Mouse (Mus musculus) kidney, embryonic 15.5 days (tissue): ENCODE data around the gene Nt5e. TPM values are rescaled to one million over a fixed set of nuclear protein-coding genes. Genes with fewer than 3 reads are reported as not detected.

Source experiments
- ATAC-seq: fragments of 200-750 bp; cut with Nextera tagmentation; replicated peaks from 2 replicates; pipeline ENCODE4 v1.8.0; 2017; ENCODE audit warnings: moderate TSS enrichment; ENCODE audit not compliant: low FRiP score
- H3K27ac ChIP-seq: fragments of 300-500 bp; sonication (generic); 2 replicates; pipeline ENCODE4 v1.5.1; 2015; ENCODE audit warnings: mild to moderate bottlenecking, inconsistent platforms
- H3K27me3 ChIP-seq: fragments of 300-500 bp; sonication (generic); 2 replicates; pipeline ENCODE4 v1.6.1; 2015; ENCODE audit warnings: inconsistent platforms
- H3K36me3 ChIP-seq: fragments of 300-500 bp; sonication (generic); 2 replicates; pipeline ENCODE4 v1.6.1; 2015; ENCODE audit warnings: inconsistent platforms
- H3K4me1 ChIP-seq: fragments of 300-500 bp; sonication (generic); 2 replicates; pipeline ENCODE4 v1.6.1; 2015; ENCODE audit warnings: inconsistent platforms
- H3K4me2 ChIP-seq: fragments of 300-500 bp; sonication (generic); 2 replicates; pipeline ENCODE4 v1.6.1; 2015; ENCODE audit warnings: moderate library complexity, mild to moderate bottlenecking, inconsistent platforms
- H3K4me3 ChIP-seq: fragments of 300-500 bp; sonication (generic); replicated peaks from 2 replicates; pipeline ENCODE4 v1.5.1; 2015; ENCODE audit warnings: mild to moderate bottlenecking, inconsistent platforms
- H3K9ac ChIP-seq: fragments of 300-500 bp; sonication (generic); 2 replicates; pipeline ENCODE4 v1.6.1; 2015; ENCODE audit warnings: mild to moderate bottlenecking, inconsistent platforms
- H3K9me3 ChIP-seq: fragments of 300-500 bp; sonication (generic); replicated peaks from 2 replicates; pipeline ENCODE4 v1.6.1; 2016; ENCODE audit warnings: inconsistent platforms
- WGBS: fragments of 180-500 bp; shearing (Covaris S2); methylation state at CpG from one replicate; pipeline ENCODE4 v1.1.7; 2015; ENCODE audit warnings: mixed read lengths; 5-methylcytosine and 5-hydroxymethylcytosine counted together
- polyA plus RNA-seq: library from polyadenylated mRNA; unstranded; fragments of >200 nt; fragmentation: Nextera tagmentation; extraction: Ambion mirVana; gene quantifications from 2 replicates; pipeline ENCODE4 v1.2.1, GENCODE M21; 2015

Gene Nt5e
- polyA plus RNA-seq, 1 experiment from 2014 or later, result 3.6 TPM

DNA sequence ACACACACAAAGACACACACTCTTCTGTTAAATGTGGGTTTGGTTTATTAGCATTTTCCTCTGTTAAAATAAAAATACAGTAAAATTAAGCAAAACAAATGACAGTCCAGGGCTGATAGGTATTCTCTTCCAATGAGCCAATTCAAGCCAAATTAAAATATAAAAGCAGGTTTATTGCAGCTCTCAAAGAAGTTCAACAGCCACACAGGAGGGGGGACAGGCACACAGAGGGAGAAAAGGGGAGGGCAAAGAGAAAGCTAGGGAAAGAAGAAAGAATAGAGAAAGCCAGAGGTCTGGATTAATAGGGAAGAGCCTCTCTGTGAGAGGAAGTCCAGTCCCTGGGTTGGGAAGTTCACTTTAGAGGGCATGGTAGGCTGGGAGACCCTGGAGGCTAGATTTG, 7.8 kb upstream of the Nt5e start:
- H3K4me1 ChIP-seq, result no peaks in the 10 kb centered on the region
- H3K9me3 ChIP-seq, result no peaks in the 10 kb centered on the region
- H3K4me2 ChIP-seq, result no peak overlapping the region
- no peak overlapping the region for H3K4me3 ChIP-seq
- H3K27ac ChIP-seq, result no peak overlapping the region
- no peaks in the 10 kb centered on the region for H3K36me3 ChIP-seq
- ATAC-seq, result no peak
- no peaks in the 10 kb centered on the region for H3K27me3 ChIP-seq
- H3K9ac ChIP-seq, result no peak overlapping the region

DNA sequence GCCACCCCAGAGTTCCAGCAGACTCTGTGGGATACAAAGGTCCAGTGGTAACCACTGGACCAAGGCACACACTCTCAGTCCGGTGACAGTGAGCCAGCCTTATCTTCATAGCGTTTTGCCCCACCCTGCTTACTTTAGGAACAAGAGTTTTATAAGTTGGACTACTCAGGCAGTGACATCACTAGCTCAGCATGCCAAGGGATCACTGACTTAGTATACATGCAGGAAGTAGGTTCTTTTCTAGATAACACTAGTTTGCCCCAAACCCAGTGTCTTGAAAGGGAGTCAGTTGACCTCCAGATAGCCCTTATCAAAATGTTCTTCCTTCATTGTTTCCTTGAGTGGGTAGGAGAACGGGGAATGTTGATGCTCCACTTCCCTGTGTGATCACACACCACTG, 2.4 kb upstream of the Nt5e start:
- no peaks in the 10 kb centered on the region for H3K36me3 ChIP-seq
- H3K4me3 ChIP-seq, result no peak overlapping the region
- H3K4me2 ChIP-seq, result no peak overlapping the region
- H3K27ac ChIP-seq, result no peak overlapping the region
- H3K4me1 ChIP-seq, result peaks cover 9% of the 10 kb centered on the region
- H3K27me3 ChIP-seq, result peaks cover 27% of the 10 kb centered on the region
- no peaks in the 10 kb centered on the region for H3K9me3 ChIP-seq
- no peak overlapping the region for H3K9ac ChIP-seq
- 87% methylated on average over 3 of the region's 3 CpGs for WGBS
- no peak for ATAC-seq

GRCm38 (mm10) chr9:88328666-88329065, 1.7 kb downstream of the Nt5e start:
- no peak overlapping the region for H3K27ac ChIP-seq
- no peak overlapping the region for H3K9ac ChIP-seq
- H3K9me3 ChIP-seq, result no peaks in the 10 kb centered on the region
- no peak for ATAC-seq
- H3K27me3 ChIP-seq, result peaks cover 43% of the 10 kb centered on the region
- peaks cover 9% of the 10 kb centered on the region for H3K4me1 ChIP-seq
- no peak overlapping the region for H3K4me3 ChIP-seq
- WGBS, result 24% methylated on average over 5 of the region's 5 CpGs
- H3K4me2 ChIP-seq, result 0 out of 2 replicates have a peak overlapping the region, but pooled peaks have one; percentile 16
- no peaks in the 10 kb centered on the region for H3K36me3 ChIP-seq

GRCm38 (mm10) chr9:88329166-88329748, 2.3 kb downstream of the Nt5e start:
- Histone ChIP-seq H3K36me3 (no peaks in the 10 kb centered on the region), H3K4me2 (no peak overlapping the region), H3K4me1 (peaks cover 9% of the 10 kb centered on the region), H3K27ac (no peak overlapping the region), H3K9me3 (no peaks in the 10 kb centered on the region), H3K27me3 (peaks cover 44% of the 10 kb centered on the region), H3K4me3 (no peak overlapping the region), H3K9ac (no peak overlapping the region)
- no peak for ATAC-seq
- WGBS, result 34% methylated on average over 10 of the region's 10 CpGs

- no peak overlapping the region for H3K4me3 ChIP-seq
- no peaks in the 10 kb centered on the region for H3K36me3 ChIP-seq
- peaks cover 46% of the 10 kb centered on the region for H3K27me3 ChIP-seq
- 69% methylated on average over 3 of the region's 3 CpGs for WGBS
- H3K4me1 ChIP-seq, result peaks cover 9% of the 10 kb centered on the region
- no peak overlapping the region for H3K27ac ChIP-seq
- no peaks in the 10 kb centered on the region for H3K9me3 ChIP-seq
- ATAC-seq, result no peak
- H3K4me2 ChIP-seq, result no peak overlapping the region
- H3K9ac ChIP-seq, result no peak overlapping the region
Observed at GRCm38 (mm10) chr9:88330316-88330715, 3.3 kb downstream of the Nt5e start.

DNA sequence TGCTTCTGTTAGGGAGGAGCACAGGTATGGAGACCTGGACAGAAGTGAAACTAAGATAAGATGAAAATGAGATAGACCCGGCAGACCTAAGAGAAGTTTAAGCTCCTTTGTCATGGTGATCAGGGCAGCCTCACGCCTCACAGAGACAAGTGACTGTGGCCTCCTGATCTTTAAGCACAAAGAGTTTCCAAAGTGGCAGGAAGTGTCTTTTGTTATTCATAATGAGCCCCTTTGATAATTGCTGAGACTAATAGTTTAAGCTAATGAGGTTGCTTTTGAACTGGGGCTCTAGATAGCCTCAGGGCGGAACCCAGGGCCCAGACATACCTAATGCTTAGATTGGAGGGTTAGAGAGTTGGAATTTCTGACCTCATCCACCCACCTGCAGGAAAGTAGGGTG, 5.5 kb downstream of the Nt5e start:
- Histone ChIP-seq H3K9ac (no peak overlapping the region), H3K4me3 (no peak overlapping the region), H3K9me3 (no peaks in the 10 kb centered on the region), H3K36me3 (no peaks in the 10 kb centered on the region), H3K27me3 (peaks cover 35% of the 10 kb centered on the region), H3K4me2 (no peak overlapping the region), H3K27ac (no peak overlapping the region), H3K4me1 (peaks cover 7% of the 10 kb centered on the region)
- no peak for ATAC-seq
- WGBS, result 42% methylated on average over 3 of the region's 3 CpGs

GRCm38 (mm10) chr9:88335839-88336238, 8.8 kb downstream of the Nt5e start:
- H3K36me3 ChIP-seq, result no peaks in the 10 kb centered on the region
- WGBS, result 61% methylated on average over 1 of the region's 2 CpGs
- no peak for ATAC-seq
- H3K9ac ChIP-seq, result no peak overlapping the region
- H3K4me3 ChIP-seq, result no peak overlapping the region
- peaks cover 14% of the 10 kb centered on the region; the same call in 1 of the 2 replicates for H3K27me3 ChIP-seq
- H3K4me1 ChIP-seq, result no peaks in the 10 kb centered on the region
- no peak overlapping the region for H3K4me2 ChIP-seq
- no peak overlapping the region for H3K27ac ChIP-seq
- H3K9me3 ChIP-seq, result no peaks in the 10 kb centered on the region

DNA sequence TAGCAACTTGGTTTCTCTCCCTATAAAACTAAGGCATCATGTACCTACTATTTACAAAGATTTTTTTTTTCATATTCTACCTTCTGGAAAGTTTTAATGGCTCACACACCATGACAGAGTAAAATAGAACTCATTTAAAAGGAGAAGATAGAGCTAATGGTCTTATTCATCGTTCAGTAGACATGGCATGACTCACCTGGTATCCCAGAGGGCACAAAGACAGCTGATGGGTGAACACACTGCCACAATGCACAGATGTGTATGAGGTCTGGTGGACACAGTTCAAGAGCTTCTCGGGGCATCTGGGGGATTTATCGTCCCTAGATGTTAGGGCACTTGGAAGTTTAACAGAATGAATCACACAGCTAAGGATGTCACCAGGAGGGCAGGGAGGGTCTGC, 13.8 kb downstream of the Nt5e start:
- Histone ChIP-seq H3K9ac (no peak overlapping the region), H3K27ac (no peak overlapping the region), H3K27me3 (no peaks in the 10 kb centered on the region), H3K9me3 (no peaks in the 10 kb centered on the region), H3K4me1 (no peaks in the 10 kb centered on the region), H3K36me3 (no peaks in the 10 kb centered on the region), H3K4me3 (no peak overlapping the region), H3K4me2 (no peak overlapping the region)
- 87% methylated on average over 3 of the region's 3 CpGs for WGBS
- no peak for ATAC-seq

- no peak overlapping the region for H3K4me2 ChIP-seq
- no peaks in the 10 kb centered on the region for H3K9me3 ChIP-seq
- no peaks in the 10 kb centered on the region for H3K36me3 ChIP-seq
- WGBS, result 87% methylated on average over 7 of the region's 7 CpGs
- no peaks in the 10 kb centered on the region for H3K27me3 ChIP-seq
- no peak for ATAC-seq
- no peak overlapping the region for H3K4me3 ChIP-seq
- no peak overlapping the region for H3K27ac ChIP-seq
- no peak overlapping the region for H3K9ac ChIP-seq
- H3K4me1 ChIP-seq, result no peaks in the 10 kb centered on the region
Observed at GRCm38 (mm10) chr9:88342241-88342640, 15.2 kb downstream of the Nt5e start.

DNA sequence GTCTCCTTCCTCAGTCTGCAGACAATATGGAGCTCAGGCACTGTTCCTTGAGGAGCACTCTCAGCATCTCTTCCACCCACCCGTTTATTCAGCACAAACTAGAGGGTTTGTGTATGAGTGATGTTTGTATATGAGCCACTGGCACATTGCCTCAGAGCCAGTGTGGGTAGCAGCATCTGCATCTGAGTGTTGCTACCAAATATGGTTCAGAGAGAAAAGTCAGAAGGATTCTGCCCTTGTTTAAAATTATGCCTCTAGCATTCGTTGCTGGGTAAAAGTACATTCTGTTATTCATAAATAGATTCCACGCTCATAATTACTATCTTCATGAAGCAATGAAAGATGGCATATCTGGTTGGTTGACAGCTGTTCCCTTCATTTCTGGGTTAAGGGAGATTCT, 15.7 kb downstream of the Nt5e start:
- Histone ChIP-seq H3K27me3 (no peaks in the 10 kb centered on the region), H3K9ac (no peak overlapping the region), H3K9me3 (no peaks in the 10 kb centered on the region), H3K4me3 (no peak overlapping the region), H3K36me3 (no peaks in the 10 kb centered on the region), H3K4me2 (no peak overlapping the region), H3K27ac (no peak overlapping the region), H3K4me1 (no peaks in the 10 kb centered on the region)
- WGBS, result 87% methylated on average over 3 of the region's 3 CpGs
- no peak for ATAC-seq

GRCm38 (mm10) chr9:88344424-88344823, 17.4 kb downstream of the Nt5e start:
- H3K36me3 ChIP-seq, result no peaks in the 10 kb centered on the region
- H3K9ac ChIP-seq, result no peak overlapping the region
- H3K27ac ChIP-seq, result no peak overlapping the region
- no peaks in the 10 kb centered on the region for H3K4me1 ChIP-seq
- ATAC-seq, result no peak
- WGBS, result 95% methylated on average over 2 of the region's 2 CpGs
- H3K27me3 ChIP-seq, result no peaks in the 10 kb centered on the region
- no peak overlapping the region for H3K4me3 ChIP-seq
- no peaks in the 10 kb centered on the region for H3K9me3 ChIP-seq
- no peak overlapping the region for H3K4me2 ChIP-seq

DNA sequence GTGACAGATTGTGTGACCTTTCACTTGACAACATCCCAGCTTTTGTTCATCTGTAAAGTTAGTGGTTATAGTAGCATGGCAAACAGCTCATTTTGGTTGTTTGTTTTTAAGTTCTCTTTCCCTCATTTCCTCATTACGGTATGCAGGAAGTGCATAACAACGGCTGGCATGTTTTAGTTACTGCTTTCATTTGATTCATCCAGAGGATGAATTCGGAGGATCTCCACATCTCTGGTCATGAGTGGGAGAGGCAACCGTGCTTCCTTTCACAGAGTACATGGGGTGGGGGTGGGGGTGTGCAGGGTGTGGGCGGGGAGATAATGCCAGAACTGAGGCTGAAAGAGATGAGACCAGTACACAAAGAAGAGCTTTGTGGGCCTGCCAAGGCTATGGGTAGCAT, 19.9 kb downstream of the Nt5e start:
- H3K27me3 ChIP-seq, result no peaks in the 10 kb centered on the region
- no peaks in the 10 kb centered on the region for H3K36me3 ChIP-seq
- no peak for ATAC-seq
- no peak overlapping the region for H3K4me2 ChIP-seq
- H3K4me3 ChIP-seq, result no peak overlapping the region
- H3K9me3 ChIP-seq, result no peaks in the 10 kb centered on the region
- no peaks in the 10 kb centered on the region for H3K4me1 ChIP-seq
- no peak overlapping the region for H3K9ac ChIP-seq
- 61% methylated on average over 5 of the region's 5 CpGs for WGBS
- H3K27ac ChIP-seq, result no peak overlapping the region

DNA sequence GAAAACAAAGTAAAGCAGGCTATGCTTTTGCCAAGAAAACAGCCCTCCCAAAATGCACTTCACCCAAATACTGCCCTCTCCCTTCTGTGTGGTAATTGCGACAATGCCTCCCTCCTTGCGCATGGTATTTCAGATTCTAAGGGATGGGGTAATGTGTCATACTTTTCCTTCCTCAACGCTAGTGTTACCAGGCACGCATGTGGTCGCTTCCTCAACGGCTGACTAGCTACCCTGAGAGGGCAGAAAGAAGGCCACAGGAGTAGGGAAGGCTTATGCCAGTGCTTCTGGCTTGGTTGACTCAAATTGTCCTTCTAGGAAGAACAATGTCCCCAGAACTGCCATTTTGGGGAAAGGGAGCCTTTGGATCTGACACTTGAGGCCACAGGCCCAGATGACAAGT, 21.6 kb downstream of the Nt5e start:
- Histone ChIP-seq H3K36me3 (no peaks in the 10 kb centered on the region), H3K4me1 (no peaks in the 10 kb centered on the region)
- WGBS, result 92% methylated on average over 6 of the region's 6 CpGs

More for the DNA sequence above, 21.6 kb downstream of the Nt5e start:
- H3K9ac ChIP-seq, result no peak overlapping the region
- H3K4me2 ChIP-seq, result no peak overlapping the region
- H3K9me3 ChIP-seq, result no peaks in the 10 kb centered on the region
- no peak for ATAC-seq
- H3K27ac ChIP-seq, result no peak overlapping the region
- H3K27me3 ChIP-seq, result no peaks in the 10 kb centered on the region
- no peak overlapping the region for H3K4me3 ChIP-seq
